Mouse (Mus musculus): ENCODE data around the gene A430033K04Rik. TPM values are rescaled to one million over a fixed set of nuclear protein-coding genes. Genes with fewer than 3 reads are reported as not detected.

Gene A430033K04Rik
- polyA plus RNA-seq, 1 experiment from 2014 or later: 17.9 TPM

GRCm38 (mm10) chr5:138657407-138657806 is 34.7 kb downstream of the A430033K04Rik start:
- no peak for ATAC-seq (ENCODE audit: insufficient number of reproducible peaks, insufficient read depth, low FRiP score, low TSS enrichment, low read depth)
- WGBS: 93% methylated on average over 3 of the region's 3 CpGs
- H3K4me3 ChIP-seq: no peak overlapping the region

GRCm38 (mm10) chr5:138657854-138658253 is 35.2 kb downstream of the A430033K04Rik start:
- Histone ChIP-seq H3K27me3 (no peaks in the 10 kb centered on the region), H3K4me2 (no peak overlapping the region), H3K27ac (no peak overlapping the region), H3K36me3 (no peaks in the 10 kb centered on the region), H3K9ac (no peak overlapping the region), H3K4me3 (no peak overlapping the region), H3K9me3 (no peaks in the 10 kb centered on the region), H3K4me1 (no peaks in the 10 kb centered on the region)
- no peak for ATAC-seq (ENCODE audit: insufficient number of reproducible peaks, insufficient read depth, low FRiP score, low TSS enrichment, low read depth)
- 28% methylated on average over 6 of the region's 6 CpGs for WGBS

More at GRCm38 (mm10) chr5:138657407-138657806, 34.7 kb downstream of the A430033K04Rik start:
- Histone ChIP-seq H3K27ac (no peak overlapping the region), H3K9me3 (no peaks in the 10 kb centered on the region), H3K27me3 (no peaks in the 10 kb centered on the region), H3K4me2 (no peak overlapping the region), H3K36me3 (no peaks in the 10 kb centered on the region), H3K4me1 (no peaks in the 10 kb centered on the region), H3K9ac (no peak overlapping the region)

- Histone ChIP-seq H3K4me1 (no peaks in the 10 kb centered on the region), H3K4me2 (no peak overlapping the region), H3K9me3 (no peaks in the 10 kb centered on the region), H3K27ac (no peak overlapping the region), H3K9ac (no peak overlapping the region), H3K27me3 (no peaks in the 10 kb centered on the region), H3K36me3 (no peaks in the 10 kb centered on the region), H3K4me3 (no peak overlapping the region)
- 8% methylated on average over 5 of the region's 5 CpGs for WGBS
- ATAC-seq (ENCODE audit: insufficient number of reproducible peaks, insufficient read depth, low FRiP score, low TSS enrichment, low read depth): no peak
Measured at GRCm38 (mm10) chr5:138658922-138659321, 36.3 kb downstream of the A430033K04Rik start.

GRCm38 (mm10) chr5:138683023-138683766 is 60.5 kb downstream of the A430033K04Rik start:
- WGBS: 67% methylated on average over 8 of the region's 8 CpGs

GRCm38 (mm10) chr5:138683821-138684220 is 61.2 kb downstream of the A430033K04Rik start:
- no peaks in the 10 kb centered on the region for H3K4me1 ChIP-seq
- H3K36me3 ChIP-seq: no peaks in the 10 kb centered on the region
- no peaks in the 10 kb centered on the region for H3K27me3 ChIP-seq
- H3K9ac ChIP-seq: no peak overlapping the region
- no peak overlapping the region for H3K27ac ChIP-seq
- H3K9me3 ChIP-seq: no peaks in the 10 kb centered on the region
- no peak overlapping the region for H3K4me3 ChIP-seq
- WGBS: over 99% methylated on average over 7 of the region's 7 CpGs
- ATAC-seq (ENCODE audit: insufficient number of reproducible peaks, insufficient read depth, low FRiP score, low TSS enrichment, low read depth): no peak
- H3K4me2 ChIP-seq: no peak overlapping the region

More at GRCm38 (mm10) chr5:138683023-138683766, 60.5 kb downstream of the A430033K04Rik start:
- no peaks in the 10 kb centered on the region for H3K4me1 ChIP-seq
- no peak overlapping the region for H3K27ac ChIP-seq
- H3K27me3 ChIP-seq: no peaks in the 10 kb centered on the region
- H3K36me3 ChIP-seq: no peaks in the 10 kb centered on the region
- ATAC-seq (ENCODE audit: insufficient number of reproducible peaks, insufficient read depth, low FRiP score, low TSS enrichment, low read depth): no peak
- no peak overlapping the region for H3K4me2 ChIP-seq
- no peak overlapping the region for H3K9ac ChIP-seq
- no peaks in the 10 kb centered on the region for H3K9me3 ChIP-seq
- no peak overlapping the region for H3K4me3 ChIP-seq

GRCm38 (mm10) chr5:138687453-138687852 is 64.8 kb downstream of the A430033K04Rik start:
- H3K9ac ChIP-seq: no peak overlapping the region
- H3K9me3 ChIP-seq: no peaks in the 10 kb centered on the region
- WGBS: 72% methylated on average over 5 of the region's 5 CpGs
- H3K4me1 ChIP-seq: no peaks in the 10 kb centered on the region
- no peaks in the 10 kb centered on the region for H3K36me3 ChIP-seq
- no peak overlapping the region for H3K27ac ChIP-seq
- ATAC-seq (ENCODE audit: insufficient number of reproducible peaks, insufficient read depth, low FRiP score, low TSS enrichment, low read depth): no peak
- no peak overlapping the region for H3K4me2 ChIP-seq
- no peaks in the 10 kb centered on the region for H3K27me3 ChIP-seq
- no peak overlapping the region for H3K4me3 ChIP-seq

GRCm38 (mm10) chr5:138689254-138689653 is 66.6 kb downstream of the A430033K04Rik start:
- 60% methylated on average over 5 of the region's 5 CpGs for WGBS

GRCm38 (mm10) chr5:138692936-138693570 is 70.4 kb downstream of the A430033K04Rik start:
- no peak for ATAC-seq (ENCODE audit: insufficient number of reproducible peaks, insufficient read depth, low FRiP score, low TSS enrichment, low read depth)

More at GRCm38 (mm10) chr5:138689254-138689653, 66.6 kb downstream of the A430033K04Rik start:
- Histone ChIP-seq H3K27me3 (no peaks in the 10 kb centered on the region), H3K4me1 (no peaks in the 10 kb centered on the region), H3K4me2 (no peak overlapping the region), H3K36me3 (no peaks in the 10 kb centered on the region), H3K9ac (no peak overlapping the region), H3K9me3 (no peaks in the 10 kb centered on the region), H3K27ac (no peak overlapping the region), H3K4me3 (no peak overlapping the region)
- no peak for ATAC-seq (ENCODE audit: insufficient number of reproducible peaks, insufficient read depth, low FRiP score, low TSS enrichment, low read depth)

GRCm38 (mm10) chr5:138694036-138694435 is 71.4 kb downstream of the A430033K04Rik start:
- no peaks in the 10 kb centered on the region for H3K9me3 ChIP-seq
- no peaks in the 10 kb centered on the region for H3K36me3 ChIP-seq
- H3K4me1 ChIP-seq: no peaks in the 10 kb centered on the region
- H3K27me3 ChIP-seq: no peaks in the 10 kb centered on the region
- WGBS: 59% methylated on average over 2 of the region's 2 CpGs
- H3K9ac ChIP-seq: no peak overlapping the region
- no peak overlapping the region for H3K27ac ChIP-seq
- ATAC-seq (ENCODE audit: insufficient number of reproducible peaks, insufficient read depth, low FRiP score, low TSS enrichment, low read depth): no peak
- no peak overlapping the region for H3K4me2 ChIP-seq
- H3K4me3 ChIP-seq: no peak overlapping the region

More at GRCm38 (mm10) chr5:138692936-138693570, 70.4 kb downstream of the A430033K04Rik start:
- no peak overlapping the region for H3K4me2 ChIP-seq
- H3K36me3 ChIP-seq: no peaks in the 10 kb centered on the region
- H3K27me3 ChIP-seq: no peaks in the 10 kb centered on the region
- H3K4me1 ChIP-seq: no peaks in the 10 kb centered on the region
- no peak overlapping the region for H3K27ac ChIP-seq
- H3K4me3 ChIP-seq: no peak overlapping the region
- H3K9me3 ChIP-seq: no peaks in the 10 kb centered on the region
- H3K9ac ChIP-seq: no peak overlapping the region

- H3K36me3 ChIP-seq: no peaks in the 10 kb centered on the region
- no peaks in the 10 kb centered on the region for H3K9me3 ChIP-seq
- no peak overlapping the region for H3K4me2 ChIP-seq
- no peak for ATAC-seq (ENCODE audit: insufficient number of reproducible peaks, insufficient read depth, low FRiP score, low TSS enrichment, low read depth)
- no peak overlapping the region for H3K27ac ChIP-seq
- 60% methylated on average over 4 of the region's 4 CpGs for WGBS
- no peaks in the 10 kb centered on the region for H3K27me3 ChIP-seq
- H3K4me3 ChIP-seq: no peak overlapping the region
- H3K4me1 ChIP-seq: no peaks in the 10 kb centered on the region
- H3K9ac ChIP-seq: no peak overlapping the region
Measured at GRCm38 (mm10) chr5:138694496-138695167, 72.0 kb downstream of the A430033K04Rik start.

GRCm38 (mm10) chr5:138697466-138697865 is 74.8 kb downstream of the A430033K04Rik start:
- Histone ChIP-seq H3K4me3 (no peak overlapping the region), H3K9ac (no peak overlapping the region), H3K4me2 (no peak overlapping the region), H3K27me3 (no peaks in the 10 kb centered on the region), H3K9me3 (no peaks in the 10 kb centered on the region), H3K27ac (no peak overlapping the region), H3K36me3 (no peaks in the 10 kb centered on the region), H3K4me1 (no peaks in the 10 kb centered on the region)
- ATAC-seq (ENCODE audit: insufficient number of reproducible peaks, insufficient read depth, low FRiP score, low TSS enrichment, low read depth): no peak
- 61% methylated on average over 6 of the region's 6 CpGs for WGBS
